ENCODE assay signal across 30 mouse cellular contexts in the genomic region with DNA sequence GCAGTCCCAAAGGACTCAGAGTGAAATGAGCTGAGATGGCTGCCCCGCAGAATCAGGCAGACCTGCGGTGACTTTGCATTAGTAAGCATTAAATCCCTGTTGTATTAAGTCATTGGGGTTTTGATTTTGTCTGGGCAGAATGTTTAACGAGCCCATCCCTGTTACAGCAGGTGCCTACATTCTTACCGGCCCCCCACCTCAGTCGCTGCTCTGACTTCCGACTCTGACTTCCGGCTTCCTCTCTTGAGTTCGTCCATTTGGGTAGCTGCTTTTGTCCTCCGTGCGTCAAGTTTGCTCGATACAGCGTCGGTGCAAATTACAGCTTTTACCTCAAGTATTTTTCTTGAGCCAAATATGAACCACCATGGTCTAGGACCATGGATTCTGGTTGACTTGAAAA. TPM values are rescaled to one million over a fixed set of nuclear protein-coding genes. Genes with fewer than 3 reads are reported as not detected.
DNase-seq lines count a peak whose midpoint lies in the region; TF ChIP-seq lines count a peak whose summit lies in the region.
"Had no signal": no experiment of that assay in that cellular context is flagged by ENCODE, and none has a peak within 500 bp of the region (broad histone marks: within the 10 kb centered on the region; RNA-seq: fewer than 3 reads in every experiment).

No protein-coding gene starts in this region.

- H3K36me3 ChIP-seq in E14TG2a.4 (ENCODE audit: insufficient read depth, low read length) (no peaks in the 10 kb centered on the region), MEL (ENCODE audit: control insufficient read depth in 1 of 2, insufficient read depth in 2 of 2, low read length in 2 of 2) (no peaks in the 10 kb centered on the region)
- H3K36me3 ChIP-seq: embryonic facial prominence, embryonic 10.5 days; embryonic facial prominence, embryonic 13.5 days; forebrain, embryonic 12.5 days; forebrain, embryonic 15.5 days; hindbrain, embryonic 12.5 days; hindbrain, embryonic 15.5 days had no signal

- no peak for TF ChIP-seq EP300 in MEL (IDR thresholded peaks at IDR 0.05; ENCODE audit: low read depth in 1 of 2, low read length in 2 of 2)

- no peak for TF ChIP-seq POLR2A in MEL (IDR thresholded peaks at IDR 0.05; ENCODE audit: control insufficient read depth in 1 of 2, insufficient read depth in 1 of 2, low read depth in 1 of 2, low read length in 2 of 2, poor library complexity in 1 of 2)

- TF ChIP-seq RAD21 in MEL (IDR thresholded peaks at IDR 0.05; ENCODE audit: low read depth, low read length): no peak

- H3K9me3 ChIP-seq in E14TG2a.4 (ENCODE audit: low read length): no peaks in the 10 kb centered on the region
- no peaks in the 10 kb centered on the region for H3K9me3 ChIP-seq in MEL (replicated peaks; ENCODE audit: insufficient read depth, low read length)
- H3K9me3 ChIP-seq: hindbrain, embryonic 15.5 days had no signal

- peak; percentile 53 for DNase-seq in heart, adult 11 months
- DNase-seq in heart, adult 18-20 months: no peak
- DNase-seq in MEL (ENCODE audit: low read depth, low spot score) (peak; percentile 0), ZHBTc4 (ENCODE audit: low read depth, low spot score) (peak; percentile 57)
- DNase-seq in thymus, postnatal 10 days (ENCODE audit: low spot score in 2 of 2): no peak
- no peak for DNase-seq in left cerebral cortex, postnatal 14 days (ENCODE audit: low spot score in 2 of 2)
- DNase-seq: adrenal gland, postnatal 10 days; adrenal gland, postnatal 36 days; cerebellum, adult 18-20 months; cerebellum, adult 9-10 months; cerebellum, postnatal 14 days; embryo, embryonic 11 days; gastrocnemius, postnatal 25 days had no signal

- intact Hi-C loops in left cerebral cortex, postnatal 14 days (cut with DNase I): no loop called here

- H3K27me3 ChIP-seq in E14TG2a.4 (ENCODE audit: insufficient read depth, low read length) (no peaks in the 10 kb centered on the region), MEL (ENCODE audit: control insufficient read depth in 1 of 2, insufficient read depth in 2 of 2, low read length in 2 of 2) (no peaks in the 10 kb centered on the region)
- H3K27me3 ChIP-seq: embryonic facial prominence, embryonic 13.5 days; forebrain, embryonic 12.5 days; forebrain, embryonic 15.5 days; hindbrain, embryonic 12.5 days; hindbrain, embryonic 15.5 days had no signal

- H3K4me1 ChIP-seq in E14TG2a.4 (replicated peaks; ENCODE audit: low read depth, low read length): peaks cover 21% of the 10 kb centered on the region
- H3K4me1 ChIP-seq in MEL (ENCODE audit: control insufficient read depth in 1 of 2, insufficient read depth in 2 of 2, low read length in 2 of 2): no peaks in the 10 kb centered on the region
- H3K4me1 ChIP-seq: embryonic facial prominence, embryonic 13.5 days; forebrain, embryonic 12.5 days; forebrain, embryonic 15.5 days; hindbrain, embryonic 12.5 days; hindbrain, embryonic 15.5 days had no signal

- no peak overlapping the region for H3K27ac ChIP-seq in MEL (ENCODE audit: control insufficient read depth, low read depth, low read length)
- H3K27ac ChIP-seq: embryonic facial prominence, embryonic 10.5 days; embryonic facial prominence, embryonic 13.5 days; forebrain, embryonic 12.5 days; forebrain, embryonic 15.5 days; hindbrain, embryonic 12.5 days; hindbrain, embryonic 15.5 days had no signal

- peak overlapping the region; percentile 45; the same call in 1 of the 2 replicates for H3K4me3 ChIP-seq in E14TG2a.4 (replicated peaks; ENCODE audit: low read length)
- H3K4me3 ChIP-seq in MEL (ENCODE audit: control insufficient read depth in 1 of 2, insufficient read depth in 1 of 2, low read depth in 2 of 2, low read length in 2 of 2): no peak overlapping the region
- H3K4me3 ChIP-seq: embryonic facial prominence, embryonic 10.5 days; embryonic facial prominence, embryonic 13.5 days; erythroblast, embryonic 14.5 days; forebrain, embryonic 12.5 days; forebrain, embryonic 15.5 days; hindbrain, embryonic 12.5 days; hindbrain, embryonic 15.5 days had no signal

- H3K9ac ChIP-seq in MEL (ENCODE audit: control insufficient read depth, low read depth, low read length, poor library complexity, severe bottlenecking): no peak overlapping the region
- H3K9ac ChIP-seq: embryonic facial prominence, embryonic 13.5 days; forebrain, embryonic 12.5 days; forebrain, embryonic 15.5 days; hindbrain, embryonic 12.5 days; hindbrain, embryonic 15.5 days had no signal

- no peaks in the 10 kb centered on the region for H3K79me2 ChIP-seq in MEL (ENCODE audit: control insufficient read depth, insufficient read depth, low read length, poor library complexity)

- TF ChIP-seq CTCF in E14TG2a.4 (conservative IDR thresholded peaks at IDR 0.05; ENCODE audit: low read length) (no peak), MEL (IDR thresholded peaks at IDR 0.05 in 2 of 3, conservative IDR thresholded peaks at IDR 0.05 in 1 of 3; ENCODE audit: control insufficient read depth in 1 of 3, insufficient read depth in 1 of 3, low read depth in 2 of 3, low read length in 3 of 3, poor library complexity in 1 of 3, severe bottlenecking in 1 of 3) (no peak)

TF ChIP-seq in MEL, 35 proteins besides CTCF, POLR2A, EP300 and RAD21:
- TF ChIP-seq TBP (IDR thresholded peaks at IDR 0.05; ENCODE audit: low read depth, low read length): no peak
- no peak for TF ChIP-seq NELFE (IDR thresholded peaks at IDR 0.05; ENCODE audit: low read depth, low read length)
- no peak for TF ChIP-seq MAZ (IDR thresholded peaks at IDR 0.05; ENCODE audit: low read depth, low read length)
- TF ChIP-seq CHD2 (IDR thresholded peaks at IDR 0.05; ENCODE audit: low read length): no peak
- TF ChIP-seq KAT2A (conservative IDR thresholded peaks at IDR 0.05; ENCODE audit: low read depth, low read length): no peak
- no peak for TF ChIP-seq MYB (IDR thresholded peaks at IDR 0.05; ENCODE audit: low read depth, low read length)
- no peak for TF ChIP-seq MAFK (IDR thresholded peaks at IDR 0.05; ENCODE audit: borderline replicate concordance, low read depth, low read length)
- no peak for TF ChIP-seq USF2 (IDR thresholded peaks at IDR 0.05; ENCODE audit: borderline replicate concordance in 1 of 2, insufficient read depth in 1 of 2, low read depth in 1 of 2, low read length in 2 of 2)
- TF ChIP-seq ZC3H11A (IDR thresholded peaks at IDR 0.05; ENCODE audit: low read depth, low read length): no peak
- TF ChIP-seq NRF1 (IDR thresholded peaks at IDR 0.05; ENCODE audit: insufficient read depth, low read depth, low read length, poor library complexity, severe bottlenecking): no peak

RNA-seq across cellular contexts. Expression of a gene that starts 9.0 kb away (rescaled TPM):
- total RNA-seq in heart, adult 18-20 months (2021): 1 to 10 TPM; 1.6 to 2.6 TPM
- total RNA-seq in MEL (2012; rRNA removed): 4.6 and 5.5 TPM in 2 replicates
- 1 to 10 TPM in 1 of 2 experiments, not detected in 1; 8.8 TPM for polyA plus RNA-seq in MEL (2012; ENCODE audit: insufficient read depth in 1 of 2, insufficient read length in 2 of 2, low read depth in 1 of 2, low replicate concordance in 2 of 2, missing spikeins in 1 of 2)
- 1 to 10 TPM; 4.8 to 5.3 TPM for total RNA-seq in left cerebral cortex, postnatal 14 days (2021)

RNA-seq across cellular contexts. Expression of a gene that starts 40.9 kb away (rescaled TPM):
- total RNA-seq in heart, adult 18-20 months (2021): not detected
- not detected in 2 replicates for total RNA-seq in MEL (2012; rRNA removed)
- not detected for polyA plus RNA-seq in MEL (2012; ENCODE audit: insufficient read depth in 1 of 2, insufficient read length in 2 of 2, low read depth in 1 of 2, low replicate concordance in 2 of 2, missing spikeins in 1 of 2)
- total RNA-seq in left cerebral cortex, postnatal 14 days (2021): not detected
- total RNA-seq: adrenal gland, adult 18-20 months; adrenal gland, postnatal 10 days; adrenal gland, postnatal 36 days; gastrocnemius, adult 8-10 months; gastrocnemius, postnatal 25 days; heart, adult 8-10 months; heart, postnatal 25 days; hematopoietic stem cell, adult 5-6 weeks had no signal
- polyA plus RNA-seq: embryonic facial prominence, embryonic 10.5 days; embryonic facial prominence, embryonic 13.5 days; erythroblast, embryonic 14.5 days; forebrain, embryonic 12.5 days; forebrain, embryonic 15.5 days; heart, embryonic 11.5 days; heart, embryonic 14.5 days; heart, postnatal 0 days; hindbrain, embryonic 12.5 days; hindbrain, embryonic 15.5 days; intestine, embryonic 14.5 days had no signal

RNA-seq across cellular contexts. Expression of a gene that starts 56.9 kb away (rescaled TPM):
- 10 to 100 TPM; 33.3 to 34.1 TPM for total RNA-seq in heart, adult 18-20 months (2021)
- total RNA-seq in MEL (2012; rRNA removed): 0.31 and 0.42 TPM in 2 replicates
- 1 to 10 TPM in 1 of 2 experiments, not detected in 1; 1.8 TPM for polyA plus RNA-seq in MEL (2012; ENCODE audit: insufficient read depth in 1 of 2, insufficient read length in 2 of 2, low read depth in 1 of 2, low replicate concordance in 2 of 2, missing spikeins in 1 of 2)
- total RNA-seq in left cerebral cortex, postnatal 14 days (2021): 1 to 10 TPM; 7.4 to 8.3 TPM
- polyA plus RNA-seq: erythroblast, embryonic 14.5 days had no signal

Comparison
In these comparisons a context has a peak if more than half of its experiments do, and no peak if none do; other contexts are left out.
1. DNase-seq: peak in heart, adult 11 months (single experiment), MEL (single experiment) and ZHBTc4 (single experiment); none in heart, adult 18-20 months (0 of 2), thymus, postnatal 10 days (0 of 2) and left cerebral cortex, postnatal 14 days (0 of 2).